Mouse (Mus musculus) cerebellum, adult 9-10 months (tissue): ENCODE data around the gene Sar1b.

Experiments used
- DNase-seq: peaks from one replicate; pipeline ENCODE4 v3.0.0; 2022

The Sar1b gene

DNA sequence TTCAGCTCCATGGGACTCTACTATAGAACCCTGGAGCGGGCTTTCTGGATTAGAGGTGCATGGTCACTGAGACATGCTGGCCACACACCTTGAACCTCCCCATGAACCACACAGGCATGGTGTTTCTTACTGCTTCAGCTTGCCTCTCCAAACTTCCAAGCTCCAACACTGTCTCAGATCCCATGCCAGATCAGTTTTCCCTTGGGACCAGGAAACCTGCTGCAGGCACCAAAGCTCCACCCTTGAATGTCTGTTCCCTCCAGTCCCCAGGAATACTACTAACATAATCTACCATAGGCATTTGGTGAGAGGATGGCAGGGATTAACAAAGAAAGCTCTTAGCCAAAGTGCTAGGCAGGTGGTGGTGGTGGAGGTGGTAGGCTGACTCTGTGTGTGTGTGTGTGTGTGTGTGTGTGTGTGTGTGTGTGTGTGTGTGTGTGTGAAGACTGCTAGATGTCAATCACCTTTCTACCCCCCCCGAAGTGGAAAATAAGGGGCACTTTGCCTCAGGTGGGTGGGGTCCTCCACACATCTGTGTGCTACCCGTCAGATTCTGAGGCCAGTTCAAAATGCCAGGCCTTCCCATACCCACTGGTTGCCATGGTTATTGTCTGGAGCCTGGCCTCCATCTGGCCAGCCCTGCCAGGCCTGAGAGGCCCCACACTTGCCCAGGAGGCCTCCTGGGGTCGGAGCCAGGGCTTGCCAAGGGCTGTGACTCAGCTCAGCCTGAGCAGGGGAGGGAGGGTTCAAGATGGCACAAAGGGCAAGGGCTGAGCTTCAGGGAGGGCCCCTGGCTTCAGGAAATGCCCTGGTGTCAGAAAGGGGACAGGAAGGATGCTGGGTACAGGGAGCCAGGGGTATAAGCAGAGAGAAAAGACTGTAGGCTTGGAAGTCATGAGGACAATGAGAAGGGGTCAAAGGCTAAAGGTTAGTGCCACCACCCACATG, 68.7 kb downstream of the Sar1b start:
- DNase-seq = peak; percentile 94

DNA sequence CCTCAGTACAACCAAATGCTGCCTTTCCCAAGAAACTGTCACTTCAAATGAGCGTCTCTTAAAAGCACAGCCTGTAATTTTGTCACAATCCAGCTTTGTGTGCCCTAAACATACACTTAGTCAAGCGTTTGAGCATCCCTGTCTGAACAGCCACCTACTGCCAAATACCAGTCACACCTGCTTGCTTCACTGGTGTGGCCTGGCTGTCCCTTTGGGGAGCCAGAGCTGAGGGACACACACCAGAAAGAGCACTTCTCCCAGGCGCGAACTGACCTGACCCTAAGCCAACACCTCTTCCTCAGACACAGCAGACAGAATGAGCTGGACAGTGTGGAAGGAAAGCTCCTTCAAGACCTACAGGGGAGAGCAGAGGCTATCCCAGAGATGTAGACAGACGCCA, 69.5 kb downstream of the Sar1b start:
- no peak for DNase-seq

DNA sequence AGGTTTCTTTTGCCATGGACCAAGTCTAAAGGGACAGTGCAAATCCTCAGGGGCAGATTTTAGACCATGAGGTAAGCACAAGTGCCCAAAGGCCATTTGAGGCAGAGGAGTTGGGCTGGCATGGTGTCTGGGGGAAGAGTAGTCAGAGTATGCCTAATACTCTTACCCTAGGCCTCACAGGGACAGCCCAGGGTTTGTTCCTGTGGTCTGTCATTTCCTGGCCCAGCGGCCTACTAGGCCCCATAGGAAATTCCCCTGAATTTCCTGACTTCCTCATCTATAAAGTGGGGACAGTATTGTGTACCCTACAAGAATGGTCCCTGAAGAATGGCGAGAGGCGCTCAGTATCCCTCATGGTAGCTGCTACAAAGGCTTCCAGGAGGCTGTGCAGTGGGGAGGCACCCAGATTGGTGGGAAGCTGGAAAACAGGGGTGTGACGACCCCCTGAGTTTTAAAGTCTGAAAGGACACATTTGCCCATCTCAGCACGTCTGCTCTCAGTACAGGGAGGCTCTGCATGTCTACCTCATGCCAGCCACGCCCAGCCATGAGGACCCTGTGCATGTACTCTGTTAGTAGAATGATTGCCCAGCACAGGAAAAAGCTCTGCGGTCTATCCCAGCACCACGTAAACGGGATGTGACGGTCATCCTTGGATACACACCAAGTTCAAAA, 70.0 kb downstream of the Sar1b start:
- DNase-seq = no peak

DNA sequence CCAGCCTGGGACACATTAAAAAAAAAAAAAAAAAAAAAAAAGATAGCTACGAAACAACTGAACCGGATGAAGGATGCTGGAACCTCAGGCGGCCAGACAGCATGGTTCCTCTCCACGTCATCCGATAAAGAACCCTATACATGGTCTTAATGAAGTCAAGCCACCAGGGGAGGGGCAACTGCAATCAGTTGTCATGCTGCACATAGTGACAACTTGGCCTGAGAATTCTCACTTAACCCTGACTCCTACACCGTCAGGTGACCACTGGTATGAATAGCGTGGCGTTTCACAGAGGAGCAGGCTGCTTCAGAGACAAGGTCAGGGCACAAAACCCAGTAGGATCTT, 70.6 kb downstream of the Sar1b start:
- DNase-seq = no peak

DNA sequence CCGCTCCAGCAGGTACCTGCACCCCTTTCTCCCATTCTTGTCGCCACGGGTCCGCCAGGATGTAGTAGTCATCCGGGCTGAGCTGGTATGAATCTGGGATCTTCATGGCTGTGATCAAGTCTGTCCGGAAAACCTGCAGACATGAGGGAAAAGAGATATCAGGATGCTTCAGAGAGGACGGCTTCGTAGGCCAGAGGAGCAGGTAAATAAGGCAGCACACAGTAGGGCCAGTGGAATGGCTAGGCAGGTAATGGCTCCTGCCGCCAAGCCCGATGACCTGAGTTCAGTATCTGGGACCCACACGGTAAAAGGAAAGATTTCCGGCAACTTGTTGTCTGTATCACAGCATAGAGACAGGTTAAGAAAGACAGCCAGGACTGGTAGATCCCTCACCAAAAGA, 72.1 kb downstream of the Sar1b start:
- DNase-seq = no peak

DNA sequence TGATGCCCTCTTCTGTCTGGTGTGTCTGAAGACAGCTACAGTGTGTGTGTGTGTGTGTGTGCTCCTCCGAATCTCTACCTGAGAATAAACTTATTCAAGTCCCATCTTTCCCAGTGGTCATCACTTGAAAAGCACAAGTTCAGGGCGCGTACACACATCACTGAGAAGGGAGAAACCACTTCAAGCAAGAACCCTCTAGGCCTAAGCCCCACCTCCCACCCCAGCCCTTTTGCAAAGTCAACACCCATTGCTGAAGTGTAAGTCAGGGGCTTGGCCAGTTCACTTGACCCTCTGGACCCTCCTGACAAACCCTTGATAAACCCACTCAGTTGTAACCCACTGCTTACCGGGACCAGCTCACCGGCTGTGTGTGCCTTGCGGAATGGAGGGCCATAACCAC, 73.0 kb downstream of the Sar1b start:
- DNase-seq = no peak

DNA sequence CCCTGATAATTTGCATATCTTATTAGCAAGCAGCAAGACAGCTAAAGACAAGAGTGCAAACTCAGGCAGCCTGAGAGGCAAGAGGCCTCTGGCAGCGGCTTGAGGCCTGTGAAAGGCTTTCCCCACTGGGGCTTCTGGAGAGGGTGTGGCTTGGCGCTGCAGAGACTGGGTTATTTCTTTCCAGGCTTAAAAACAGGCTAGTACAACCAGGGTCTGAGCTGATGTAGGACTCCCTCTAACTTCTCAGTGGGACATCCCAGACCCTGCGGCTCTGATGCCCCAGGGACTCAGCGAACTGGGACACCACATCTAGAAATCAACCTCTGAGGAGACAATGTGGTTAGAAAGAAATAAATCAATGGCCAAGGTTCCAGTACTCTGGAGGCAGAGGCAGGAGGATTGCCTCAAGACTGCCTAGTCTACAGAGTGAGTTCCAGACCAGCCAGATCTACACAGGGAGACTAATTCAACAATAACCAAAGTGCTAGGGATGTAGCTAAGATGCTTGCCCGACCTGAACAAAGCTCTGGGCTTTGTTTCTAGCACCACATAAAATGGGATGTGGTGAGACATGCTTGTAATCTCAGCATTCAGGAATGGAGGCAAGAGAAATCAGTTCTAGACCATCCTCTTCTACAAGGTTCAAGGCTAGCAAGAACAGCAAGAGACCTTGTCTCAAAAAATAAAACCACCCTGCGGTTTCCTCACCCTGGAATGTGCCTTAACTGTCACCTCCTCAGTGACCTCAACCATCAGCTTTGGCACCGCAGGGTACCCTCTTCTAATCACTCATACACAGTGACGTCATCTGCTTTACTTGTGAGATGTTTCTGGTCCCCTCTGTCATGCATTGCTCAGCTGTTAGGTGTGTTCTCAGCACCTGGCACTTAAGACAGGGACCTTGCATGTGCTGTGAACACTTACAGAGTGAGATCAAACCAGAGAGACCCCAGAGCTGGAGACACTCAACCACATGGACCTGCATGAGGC, 74.0 kb downstream of the Sar1b start:
- no peak for DNase-seq

DNA sequence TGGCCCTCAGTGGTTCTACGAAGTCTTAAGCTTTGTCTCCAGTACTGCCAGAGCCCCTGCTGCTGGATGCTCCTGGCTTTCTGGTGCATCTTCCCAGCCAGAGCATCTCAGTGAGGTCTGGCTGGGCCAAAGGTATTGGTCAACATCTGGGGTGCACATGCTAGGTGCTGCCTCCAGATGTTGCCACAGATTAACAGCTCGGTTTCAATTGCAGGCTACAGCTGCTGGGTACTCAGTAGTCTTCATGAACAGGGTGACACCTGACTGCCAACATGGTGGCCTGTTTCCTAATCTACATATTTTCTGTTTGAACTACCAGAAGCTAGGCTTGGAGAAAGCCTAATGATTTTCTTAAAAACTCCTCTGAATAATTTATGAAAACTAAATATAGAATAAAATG, 75.6 kb downstream of the Sar1b start:
- DNase-seq = no peak

DNA sequence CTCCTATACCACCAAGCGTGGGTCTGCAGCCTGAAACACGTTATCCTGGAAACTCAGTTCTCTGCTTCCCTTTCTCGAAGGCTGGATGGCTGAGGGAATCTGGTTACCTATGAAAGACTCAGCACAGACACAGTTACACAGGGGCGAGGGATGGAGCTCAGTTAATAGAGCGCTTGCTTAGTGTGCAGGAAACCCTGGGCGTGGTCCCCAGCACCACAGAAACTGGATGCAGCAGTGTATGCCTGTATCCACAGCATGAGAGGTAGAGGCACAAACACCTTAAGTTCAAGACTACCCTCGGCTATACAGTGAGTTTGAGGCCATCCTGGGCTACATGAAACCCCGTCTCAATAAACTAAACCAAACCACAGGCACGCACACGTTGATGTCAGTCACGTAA, 76.5 kb downstream of the Sar1b start:
- no peak for DNase-seq

DNA sequence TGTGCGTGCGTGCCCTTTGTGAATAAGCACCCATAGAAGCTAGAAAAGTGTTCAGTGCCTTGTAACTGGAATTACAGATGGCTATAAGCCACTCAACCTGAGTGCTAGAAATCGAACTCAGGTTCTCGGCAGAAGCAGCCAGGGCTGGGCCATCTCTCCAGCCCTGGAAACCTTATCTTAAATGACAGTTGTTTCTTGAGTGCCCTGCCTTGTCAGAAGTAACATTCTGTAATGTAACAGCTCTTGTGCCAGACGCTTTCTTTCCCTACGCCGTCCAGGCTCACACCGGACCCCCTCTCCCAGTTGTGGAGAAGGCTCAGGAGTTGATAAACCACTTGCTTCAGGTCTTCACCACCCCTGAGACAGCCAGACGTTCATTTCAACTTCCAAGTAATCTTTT, 77.2 kb downstream of the Sar1b start:
- DNase-seq = no peak

DNA sequence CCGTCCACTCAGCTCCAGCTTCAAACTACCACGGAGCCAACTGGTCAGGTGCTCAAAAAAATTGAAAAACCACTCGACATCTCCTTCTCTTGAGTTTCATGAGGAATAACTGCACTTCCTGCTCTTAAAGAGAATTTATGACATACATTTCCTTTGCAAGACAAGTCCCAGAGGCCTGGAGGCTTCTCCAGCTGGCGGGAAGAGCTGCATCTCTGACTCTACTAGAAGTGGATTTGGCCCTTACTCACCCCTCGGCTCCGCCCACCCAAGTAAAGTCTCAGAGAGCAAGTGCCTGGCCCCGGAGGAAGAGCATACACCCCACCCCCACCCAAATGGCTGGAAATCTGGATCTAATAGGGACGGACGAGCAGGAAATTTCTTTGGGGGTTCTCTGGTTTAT, 77.7 kb downstream of the Sar1b start:
- no peak for DNase-seq
